Mouse (Mus musculus): Measurements from ENCODE around the gene Sat2. TPM values are rescaled to one million over a fixed set of nuclear protein-coding genes. Genes with fewer than 3 reads are reported as not detected.

Gene Sat2
- polyA plus RNA-seq, 1 experiment from 2014 or later, result 21.3 TPM

DNA sequence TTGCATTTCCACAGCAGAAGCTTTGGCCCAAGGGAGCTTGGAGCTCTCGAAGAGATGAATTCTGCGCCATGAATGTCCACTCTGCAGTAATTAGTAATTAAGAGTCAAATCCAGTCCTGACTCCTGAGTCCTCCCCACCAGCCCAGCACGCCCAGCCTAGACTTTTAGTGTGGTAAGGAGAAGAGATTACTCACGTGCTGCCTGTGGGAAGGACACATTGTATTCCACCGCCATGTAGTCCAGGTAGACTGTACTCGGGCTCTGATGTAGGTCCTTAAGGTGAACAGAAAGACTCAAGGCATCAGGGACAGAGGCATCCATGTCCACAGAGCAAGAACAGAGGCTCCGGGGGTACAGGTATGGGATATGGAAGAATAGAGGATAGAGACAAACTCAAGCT is 43.0 kb downstream of the Sat2 start:
- Histone ChIP-seq H3K4me3 (ENCODE audit: low read length) (no peak overlapping the region), H3K4me1 (ENCODE audit: insufficient read depth, low read length) (peaks cover 25% of the 10 kb centered on the region), H3K4me2 (replicated peaks; ENCODE audit: low read depth, low read length) (no peak overlapping the region), H3K27ac (ENCODE audit: low read length) (no peak overlapping the region), H3K36me3 (ENCODE audit: insufficient read depth, low read length) (peaks cover 49% of the 10 kb centered on the region), H3K27me3 (ENCODE audit: insufficient read depth, low read length) (no peaks in the 10 kb centered on the region), H3K9ac (replicated peaks; ENCODE audit: low read length) (no peak overlapping the region), H3K9me3 (ENCODE audit: low read length) (no peaks in the 10 kb centered on the region)
- no peak for ATAC-seq (ENCODE audit: low FRiP score, low TSS enrichment)
- WGBS, result 91% methylated on average over 7 of the region's 7 CpGs

DNA sequence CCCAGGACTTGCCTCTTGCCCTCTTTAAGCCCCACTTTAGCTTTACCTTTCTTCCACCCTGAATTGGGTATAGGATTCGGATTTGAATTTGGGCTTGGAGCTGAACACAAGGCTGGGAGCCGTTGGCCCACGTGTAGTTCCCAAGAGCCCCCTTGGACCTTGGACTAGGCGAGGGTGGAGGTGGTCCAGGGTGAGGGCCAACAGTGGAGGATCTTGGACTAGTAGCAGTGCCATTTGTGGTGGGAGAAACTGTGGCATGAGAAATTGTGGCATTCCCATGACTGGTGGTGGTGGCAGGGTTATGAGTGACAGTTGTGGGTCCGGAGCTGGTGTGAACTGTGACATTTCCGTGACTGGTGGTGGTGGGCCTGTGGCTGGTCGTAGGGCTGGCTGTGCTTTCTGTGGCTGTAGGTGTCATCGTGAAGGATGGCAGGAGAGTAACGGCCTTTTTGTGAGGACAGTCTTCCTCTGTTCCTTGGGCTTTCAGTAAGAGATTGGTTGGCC is 43.7 kb downstream of the Sat2 start:
- no peak overlapping the region for H3K4me3 ChIP-seq (ENCODE audit: low read length)
- peaks cover 56% of the 10 kb centered on the region for H3K36me3 ChIP-seq (ENCODE audit: insufficient read depth, low read length)
- H3K9me3 ChIP-seq (ENCODE audit: low read length), result no peaks in the 10 kb centered on the region
- H3K4me2 ChIP-seq (replicated peaks; ENCODE audit: low read depth, low read length), result no peak overlapping the region
- peaks cover 31% of the 10 kb centered on the region for H3K4me1 ChIP-seq (ENCODE audit: insufficient read depth, low read length)
- no peak overlapping the region for H3K9ac ChIP-seq (replicated peaks; ENCODE audit: low read length)
- no peak for ATAC-seq (ENCODE audit: low FRiP score, low TSS enrichment)
- 0 out of 2 replicates have a peak overlapping the region, but pooled peaks have one; percentile 51 for H3K27ac ChIP-seq (ENCODE audit: low read length)
- 76% methylated on average over 9 of the region's 9 CpGs for WGBS
- no peaks in the 10 kb centered on the region for H3K27me3 ChIP-seq (ENCODE audit: insufficient read depth, low read length)

GRCm38 (mm10) chr11:69665961-69666664 is 44.3 kb downstream of the Sat2 start, which contains the start of gene Cd68:
TSS of gene Cd68 (minus strand) at chr11:69666153.
- ATAC-seq (ENCODE audit: low FRiP score, low TSS enrichment), result no peak
- WGBS, result 28% methylated on average over 7 of the region's 7 CpGs
- peaks cover 31% of the 10 kb centered on the region for H3K4me1 ChIP-seq (ENCODE audit: insufficient read depth, low read length)
- no peaks in the 10 kb centered on the region for H3K9me3 ChIP-seq (ENCODE audit: low read length)
- H3K36me3 ChIP-seq (ENCODE audit: insufficient read depth, low read length), result peaks cover 61% of the 10 kb centered on the region
- no peak within 1 kb of the TSS for H3K4me3 ChIP-seq (ENCODE audit: low read length)
- no peak within 1 kb of the TSS for H3K4me2 ChIP-seq (replicated peaks; ENCODE audit: low read depth, low read length)
- no peak within 1 kb of the TSS for H3K9ac ChIP-seq (replicated peaks; ENCODE audit: low read length)
- H3K27ac ChIP-seq (ENCODE audit: low read length), result 0 out of 2 replicates have a peak within 1 kb of the TSS, but pooled peaks have one; percentile 51
- no peaks in the 10 kb centered on the region for H3K27me3 ChIP-seq (ENCODE audit: insufficient read depth, low read length)

- WGBS, result 87% methylated on average over 3 of the region's 3 CpGs
These were observed 44.8 kb downstream of the Sat2 start for GRCm38 (mm10) chr11:69666665-69667005.

GRCm38 (mm10) chr11:69670786-69671725 is 49.2 kb downstream of the Sat2 start:
- Histone ChIP-seq H3K9me3 (ENCODE audit: low read length) (no peaks in the 10 kb centered on the region), H3K27ac (ENCODE audit: low read length) (peak overlapping the region; percentile 98), H3K4me3 (ENCODE audit: low read length) (peak overlapping the region; percentile 100), H3K36me3 (ENCODE audit: insufficient read depth, low read length) (peaks cover 72% of the 10 kb centered on the region), H3K4me1 (ENCODE audit: insufficient read depth, low read length) (peaks cover 22% of the 10 kb centered on the region), H3K9ac (replicated peaks; ENCODE audit: low read length) (peak overlapping the region; percentile 100), H3K4me2 (replicated peaks; ENCODE audit: low read depth, low read length) (peak overlapping the region; percentile 93), H3K27me3 (ENCODE audit: insufficient read depth, low read length) (no peaks in the 10 kb centered on the region)
- WGBS, result under 1% methylated on average over 58 of the region's 61 CpGs
- ATAC-seq (ENCODE audit: low FRiP score, low TSS enrichment), result peak; percentile 72

More at GRCm38 (mm10) chr11:69666665-69667005, 44.8 kb downstream of the Sat2 start:
- Histone ChIP-seq H3K4me1 (ENCODE audit: insufficient read depth, low read length) (peaks cover 26% of the 10 kb centered on the region), H3K9me3 (ENCODE audit: low read length) (no peaks in the 10 kb centered on the region), H3K4me2 (replicated peaks; ENCODE audit: low read depth, low read length) (no peak overlapping the region), H3K9ac (replicated peaks; ENCODE audit: low read length) (no peak overlapping the region), H3K27me3 (ENCODE audit: insufficient read depth, low read length) (no peaks in the 10 kb centered on the region), H3K27ac (ENCODE audit: low read length) (no peak overlapping the region), H3K4me3 (ENCODE audit: low read length) (no peak overlapping the region), H3K36me3 (ENCODE audit: insufficient read depth, low read length) (peaks cover 61% of the 10 kb centered on the region)
- no peak for ATAC-seq (ENCODE audit: low FRiP score, low TSS enrichment)

DNA sequence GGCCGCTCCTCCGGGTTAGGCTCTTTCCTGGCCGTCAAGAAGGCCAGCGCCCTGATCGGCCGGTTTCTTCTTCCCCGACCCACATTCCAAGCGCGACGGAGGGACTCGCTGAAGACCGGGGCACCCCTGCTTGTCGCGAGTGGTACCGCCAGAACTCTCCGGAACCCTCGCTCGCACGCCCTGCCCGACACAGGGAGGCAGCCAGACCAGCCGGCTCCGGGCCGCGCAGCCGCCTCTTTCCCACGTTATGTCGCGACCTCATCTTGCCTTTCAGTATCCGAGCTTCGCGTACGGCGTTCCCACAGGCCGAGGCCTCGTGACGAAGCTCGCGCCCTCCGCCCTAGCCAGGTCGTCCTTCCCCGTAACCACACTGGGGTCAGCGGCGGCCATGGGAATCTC is 49.9 kb downstream of the Sat2 start:
- peak overlapping the region; percentile 100 for H3K9ac ChIP-seq (replicated peaks; ENCODE audit: low read length)
- 0% methylated on average over 42 of the region's 43 CpGs for WGBS
- no peaks in the 10 kb centered on the region for H3K9me3 ChIP-seq (ENCODE audit: low read length)
- ATAC-seq (ENCODE audit: low FRiP score, low TSS enrichment), result peak; percentile 6; the same call in 1 of the 2 replicates
- H3K4me1 ChIP-seq (ENCODE audit: insufficient read depth, low read length), result peaks cover 22% of the 10 kb centered on the region
- H3K27ac ChIP-seq (ENCODE audit: low read length), result peak overlapping the region; percentile 98
- peaks cover 72% of the 10 kb centered on the region for H3K36me3 ChIP-seq (ENCODE audit: insufficient read depth, low read length)
- H3K4me3 ChIP-seq (ENCODE audit: low read length), result peak overlapping the region; percentile 100
- H3K27me3 ChIP-seq (ENCODE audit: insufficient read depth, low read length), result no peaks in the 10 kb centered on the region
- H3K4me2 ChIP-seq (replicated peaks; ENCODE audit: low read depth, low read length), result peak overlapping the region; percentile 93

- H3K9me3 ChIP-seq (ENCODE audit: low read length), result no peaks in the 10 kb centered on the region
- under 1% methylated on average over 36 of the region's 36 CpGs for WGBS
- H3K4me3 ChIP-seq (ENCODE audit: low read length), result peak within 1 kb of the TSS; percentile 100
- H3K4me1 ChIP-seq (ENCODE audit: insufficient read depth, low read length), result peaks cover 22% of the 10 kb centered on the region
- H3K27me3 ChIP-seq (ENCODE audit: insufficient read depth, low read length), result no peaks in the 10 kb centered on the region
- H3K27ac ChIP-seq (ENCODE audit: low read length), result peak within 1 kb of the TSS; percentile 98
- H3K36me3 ChIP-seq (ENCODE audit: insufficient read depth, low read length), result peaks cover 76% of the 10 kb centered on the region
- peak within 1 kb of the TSS; percentile 100 for H3K9ac ChIP-seq (replicated peaks; ENCODE audit: low read length)
- H3K4me2 ChIP-seq (replicated peaks; ENCODE audit: low read depth, low read length), result peak within 1 kb of the TSS; percentile 93
- peak; percentile 98 for ATAC-seq (ENCODE audit: low FRiP score, low TSS enrichment)
These were observed 50.4 kb downstream of the Sat2 start, which contains the start of gene Eif4a1 for GRCm38 (mm10) chr11:69672211-69672706. TSS of gene Eif4a1 (minus strand) at chr11:69672423.

MicroRNAs encoded within 50 kb of the gene (microRNA counts, 519-probe panel; counts per million panel counts)
- microRNA mmu-miR-1934, result 104 counts per million, percentile 35 among the panel's probes with 10 or more counts
- 3,099 counts per million, percentile 72 among the panel's probes with 10 or more counts for microRNA mmu-miR-467f

Small RNAs within 50 kb of the gene (microRNA-seq; reads per million reads assigned to microRNA genes)
- gene Mir1934 (2.8 reads per million, percentile 13 among the genes with 10 or more reads in this experiment), gene Mir467f (not detected)

Other genes starting within 250 kb of the Sat2 start
- 142 and 150 TPM in 2 replicates for gene Naa38, start 226.5 kb upstream of the Sat2 start, polyA plus RNA-seq (2015; fragmentation: Nextera tagmentation; extraction: Ambion mirVana)
- 34.0 and 37.3 TPM in 2 replicates for gene Cyb5d1, start 226.4 kb upstream of the Sat2 start, polyA plus RNA-seq (2015; fragmentation: Nextera tagmentation; extraction: Ambion mirVana)
- gene Tmem88, start 223.8 kb upstream of the Sat2 start, polyA plus RNA-seq (2015; fragmentation: Nextera tagmentation; extraction: Ambion mirVana), result 46.5 and 47.7 TPM in 2 replicates
- 26.0 and 31.3 TPM in 2 replicates for gene Kdm6b, start 208.3 kb upstream of the Sat2 start, polyA plus RNA-seq (2015; fragmentation: Nextera tagmentation; extraction: Ambion mirVana)
- 0.69 and 0.90 TPM in 2 replicates for gene Dnah2, start 72.9 kb upstream of the Sat2 start, polyA plus RNA-seq (2015; fragmentation: Nextera tagmentation; extraction: Ambion mirVana)
- gene Efnb3, start 61.8 kb upstream of the Sat2 start, polyA plus RNA-seq (2015; fragmentation: Nextera tagmentation; extraction: Ambion mirVana), result 11.8 and 12.6 TPM in 2 replicates
- gene Wrap53, start 41.8 kb upstream of the Sat2 start, polyA plus RNA-seq (2015; fragmentation: Nextera tagmentation; extraction: Ambion mirVana), result 29.3 and 30.3 TPM in 2 replicates
- gene Trp53, start 41.7 kb upstream of the Sat2 start, polyA plus RNA-seq (2015; fragmentation: Nextera tagmentation; extraction: Ambion mirVana), result 191 and 205 TPM in 2 replicates
- gene Atp1b2, start 16.1 kb upstream of the Sat2 start, polyA plus RNA-seq (2015; fragmentation: Nextera tagmentation; extraction: Ambion mirVana), result 12.3 and 14.3 TPM in 2 replicates
- gene Shbg, start 4.1 kb upstream of the Sat2 start, polyA plus RNA-seq (2015; fragmentation: Nextera tagmentation; extraction: Ambion mirVana), result 0.17 TPM in 1 of 2 replicates, not detected in the other
- gene Fxr2, start 11.0 kb downstream of the Sat2 start, polyA plus RNA-seq (2015; fragmentation: Nextera tagmentation; extraction: Ambion mirVana), result 31.8 and 33.4 TPM in 2 replicates
- gene Sox15, start 33.3 kb downstream of the Sat2 start, polyA plus RNA-seq (2015; fragmentation: Nextera tagmentation; extraction: Ambion mirVana), result 0.19 TPM in 1 of 2 replicates, not detected in the other
- 79.5 and 84.0 TPM in 2 replicates for gene Mpdu1, start 40.6 kb downstream of the Sat2 start, polyA plus RNA-seq (2015; fragmentation: Nextera tagmentation; extraction: Ambion mirVana)
- 12.4 and 15.5 TPM in 2 replicates for gene Cd68, start 44.1 kb downstream of the Sat2 start, polyA plus RNA-seq (2015; fragmentation: Nextera tagmentation; extraction: Ambion mirVana)
- 571 and 587 TPM in 2 replicates for gene Eif4a1, start 50.4 kb downstream of the Sat2 start, polyA plus RNA-seq (2015; fragmentation: Nextera tagmentation; extraction: Ambion mirVana)
- 96.5 and 98.4 TPM in 2 replicates for gene Senp3, start 60.1 kb downstream of the Sat2 start, polyA plus RNA-seq (2015; fragmentation: Nextera tagmentation; extraction: Ambion mirVana)
- 0.66 and 1.2 TPM in 2 replicates for gene Tnfsf13, start 63.8 kb downstream of the Sat2 start, polyA plus RNA-seq (2015; fragmentation: Nextera tagmentation; extraction: Ambion mirVana)
- 8.8 and 11.5 TPM in 2 replicates for gene Tnfsf12, start 73.8 kb downstream of the Sat2 start, polyA plus RNA-seq (2015; fragmentation: Nextera tagmentation; extraction: Ambion mirVana)
- gene Tnfsfm13, start 74.1 kb downstream of the Sat2 start, polyA plus RNA-seq (2015; fragmentation: Nextera tagmentation; extraction: Ambion mirVana), result 4.6 and 6.1 TPM in 2 replicates
- 28.3 and 33.6 TPM in 2 replicates for gene Polr2a, start 136.6 kb downstream of the Sat2 start, polyA plus RNA-seq (2015; fragmentation: Nextera tagmentation; extraction: Ambion mirVana)
- gene Slc35g3, start 139.9 kb downstream of the Sat2 start, polyA plus RNA-seq (2015; fragmentation: Nextera tagmentation; extraction: Ambion mirVana), result 0.25 and 0.64 TPM in 2 replicates
- 2.9 TPM in 2 replicates for gene Zbtb4, start 143.9 kb downstream of the Sat2 start, polyA plus RNA-seq (2015; fragmentation: Nextera tagmentation; extraction: Ambion mirVana)
- gene Chrnb1, start 173.9 kb downstream of the Sat2 start, polyA plus RNA-seq (2015; fragmentation: Nextera tagmentation; extraction: Ambion mirVana), result 12.9 and 13.8 TPM in 2 replicates
- 2.6 and 3.0 TPM in 2 replicates for gene Fgf11, start 179.8 kb downstream of the Sat2 start, polyA plus RNA-seq (2015; fragmentation: Nextera tagmentation; extraction: Ambion mirVana)
- gene Tmem102, start 183.6 kb downstream of the Sat2 start, polyA plus RNA-seq (2015; fragmentation: Nextera tagmentation; extraction: Ambion mirVana), result 9.0 and 10.2 TPM in 2 replicates
- not detected in 2 replicates for gene Gm39566, start 193.3 kb downstream of the Sat2 start, polyA plus RNA-seq (2015; fragmentation: Nextera tagmentation; extraction: Ambion mirVana)
- not detected in 2 replicates for gene Spem2, start 196.4 kb downstream of the Sat2 start, polyA plus RNA-seq (2015; fragmentation: Nextera tagmentation; extraction: Ambion mirVana)
- gene Spem1, start 200.2 kb downstream of the Sat2 start, polyA plus RNA-seq (2015; fragmentation: Nextera tagmentation; extraction: Ambion mirVana), result 0.15 and 0.28 TPM in 2 replicates
- 6.0 and 6.6 TPM in 2 replicates for gene Nlgn2, start 215.8 kb downstream of the Sat2 start, polyA plus RNA-seq (2015; fragmentation: Nextera tagmentation; extraction: Ambion mirVana)
- 371 and 389 TPM in 2 replicates for gene Tmem256, start 216.5 kb downstream of the Sat2 start, polyA plus RNA-seq (2015; fragmentation: Nextera tagmentation; extraction: Ambion mirVana)
- 105 and 119 TPM in 2 replicates for gene Plscr3, start 224.4 kb downstream of the Sat2 start, polyA plus RNA-seq (2015; fragmentation: Nextera tagmentation; extraction: Ambion mirVana)
- gene Tnk1, start 236.7 kb downstream of the Sat2 start, polyA plus RNA-seq (2015; fragmentation: Nextera tagmentation; extraction: Ambion mirVana), result 7.0 and 7.3 TPM in 2 replicates

All from kidney, embryonic 16.5 days (tissue).